In the genomic region with DNA sequence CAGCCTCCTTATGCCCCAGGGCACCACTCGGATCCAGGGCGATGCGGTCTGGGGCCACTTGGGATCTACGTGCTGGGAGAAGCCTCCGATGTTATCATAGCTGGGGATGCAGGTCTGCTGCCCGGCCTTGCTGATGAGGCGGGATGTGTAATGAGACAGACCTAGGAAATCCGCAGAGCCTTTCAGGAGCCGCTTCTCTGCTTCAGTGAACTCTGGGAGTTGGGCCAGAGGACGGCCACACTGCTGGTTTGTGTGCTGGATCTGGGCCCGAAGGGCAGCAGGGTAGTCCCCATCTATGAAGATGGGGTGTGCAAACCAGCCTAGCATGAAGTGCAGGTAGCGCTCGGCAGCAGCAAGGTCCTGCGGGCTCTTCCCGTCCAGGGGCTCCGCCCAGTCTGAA, we compare ENCODE assay signal across 8 mouse cellular contexts. TPM values are rescaled to one million over a fixed set of nuclear protein-coding genes. Genes with fewer than 3 reads are reported as not detected.
A peak's percentile ranks its signal among the peaks of the same experiment; 100 is the strongest.
DNase-seq lines count a peak whose midpoint lies in the region.

No protein-coding gene starts in this region.

- peak; percentile 16 to 39 for DNase-seq in frontal cortex, postnatal 36 days (ENCODE audit: low spot score in 2 of 2)
- no peak for DNase-seq in frontal cortex, postnatal 25 days (ENCODE audit: low spot score in 2 of 2)
- DNase-seq in urinary bladder, postnatal 14 days (ENCODE audit: low spot score), result peak; percentile 35
- DNase-seq in urinary bladder, adult 2 months (ENCODE audit: low spot score), result no peak
- DNase-seq in kidney, adult 8-10 months, result peak; percentile 83 to 88
- peak; percentile 50 for DNase-seq in right cerebral cortex, postnatal 4 days
- no peak for DNase-seq in thymus, postnatal 14 days
- no peak for DNase-seq in liver

RNA-seq across cellular contexts. Expression of gene Lct, which starts 24.2 kb away (rescaled TPM):
- 0.41 and 0.50 TPM in 2 replicates for polyA plus RNA-seq in urinary bladder, adult 2 months (2012; rRNA removed)

RNA-seq across cellular contexts. Expression of gene Mcm6, which starts 55.6 kb away (rescaled TPM):
- polyA plus RNA-seq in urinary bladder, adult 2 months (2012; rRNA removed), result 14.0 and 18.5 TPM in 2 replicates

Comparison
In these comparisons a context has a peak if more than half of its experiments do, and no peak if none do; other contexts are left out.
1. DNase-seq: peak in frontal cortex, postnatal 36 days (2 of 2), urinary bladder, postnatal 14 days (single experiment), kidney, adult 8-10 months (2 of 2) and right cerebral cortex, postnatal 4 days (single experiment); none in frontal cortex, postnatal 25 days (0 of 2), urinary bladder, adult 2 months (single experiment), thymus, postnatal 14 days (single experiment) and liver (single experiment).